In the genomic region with DNA sequence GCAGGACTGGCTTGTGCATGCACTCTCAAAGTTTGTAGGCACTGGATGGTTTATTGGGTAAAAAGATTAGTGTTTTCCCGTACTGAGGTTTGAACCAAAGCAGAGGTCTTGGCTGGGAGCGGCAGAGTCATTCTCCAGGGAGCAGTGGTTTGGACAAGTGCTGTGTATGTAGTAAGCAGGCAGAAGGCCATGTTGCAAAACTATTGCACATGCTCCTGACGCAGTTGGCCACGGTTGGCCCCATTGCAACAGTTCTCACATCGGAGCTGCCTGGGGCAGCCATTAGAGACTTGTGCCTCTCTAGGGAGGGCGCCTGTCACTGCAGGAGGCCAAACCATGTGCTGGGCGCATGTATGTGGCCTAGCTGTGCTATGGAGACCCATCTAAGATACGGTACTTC, we compare ENCODE assay signal across 8 mouse cellular contexts.
DNase-seq lines count a peak whose midpoint lies in the region; ATAC-seq and TF ChIP-seq lines count a peak whose summit lies in the region.

No protein-coding gene starts in this region.

- DNase-seq in forebrain, embryonic 11.5 days (ENCODE audit: low spot score) = no peak
- peak; percentile 97 for DNase-seq in NIH3T3 (ENCODE audit: low read depth)
- DNase-seq in gonadal fat pad, adult 2 months (ENCODE audit: low read depth) = peak; percentile 90
- DNase-seq in yolk sac, embryonic 10.5 days (ENCODE audit: low spot score) = no peak
- no peak for DNase-seq in spleen, adult 12 weeks (ENCODE audit: low spot score)

- H3K4me1 ChIP-seq in forebrain, embryonic 11.5 days (replicated peaks; ENCODE audit: control insufficient read depth, insufficient read depth, low read length) = peaks cover 38% of the 10 kb centered on the region
- H3K4me1 ChIP-seq in forebrain, embryonic 16.5 days (replicated peaks; ENCODE audit: control insufficient read depth, insufficient read depth, low read length) = peaks cover 49% of the 10 kb centered on the region
- peaks cover 16% of the 10 kb centered on the region for H3K4me1 ChIP-seq in liver, embryonic 15.5 days (replicated peaks)
- peaks cover 11% of the 10 kb centered on the region for H3K4me1 ChIP-seq in intestine, postnatal 0 days (replicated peaks; ENCODE audit: control insufficient read depth, insufficient read depth, low read length)

- H3K27ac ChIP-seq in forebrain, embryonic 11.5 days (ENCODE audit: low read depth, low read length) = peak overlapping the region; percentile 80
- no peak overlapping the region; the same call in 1 of the 2 replicates for H3K27ac ChIP-seq in forebrain, embryonic 16.5 days (ENCODE audit: low read length)
- no peak overlapping the region for H3K27ac ChIP-seq in liver, embryonic 15.5 days (replicated peaks)
- no peak overlapping the region for H3K27ac ChIP-seq in intestine, postnatal 0 days (ENCODE audit: low read depth, low read length)

- no peaks in the 10 kb centered on the region for H3K9me3 ChIP-seq in forebrain, embryonic 11.5 days (ENCODE audit: control insufficient read depth, low read length)
- no peaks in the 10 kb centered on the region for H3K9me3 ChIP-seq in forebrain, embryonic 16.5 days (ENCODE audit: control insufficient read depth, low read length)
- H3K9me3 ChIP-seq in liver, embryonic 15.5 days (replicated peaks) = no peaks in the 10 kb centered on the region
- H3K9me3 ChIP-seq in intestine, postnatal 0 days (ENCODE audit: control insufficient read depth) = no peaks in the 10 kb centered on the region

- 85% methylated on average over 8 of the region's 8 CpGs for WGBS in forebrain, embryonic 11.5 days
- WGBS in forebrain, embryonic 16.5 days = 77% methylated on average over 8 of the region's 8 CpGs
- 71% methylated on average over 8 of the region's 8 CpGs for WGBS in liver, embryonic 15.5 days (ENCODE audit: insufficient replicate concordance)
- 85% methylated on average over 8 of the region's 8 CpGs for WGBS in intestine, postnatal 0 days

- no peak overlapping the region for H3K9ac ChIP-seq in forebrain, embryonic 11.5 days (ENCODE audit: low read length)
- no peak overlapping the region for H3K9ac ChIP-seq in forebrain, embryonic 16.5 days (replicated peaks; ENCODE audit: low read depth, low read length)
- H3K9ac ChIP-seq in liver, embryonic 15.5 days = no peak overlapping the region
- no peak overlapping the region for H3K9ac ChIP-seq in intestine, postnatal 0 days (ENCODE audit: low read depth, low read length)

- no peak overlapping the region for H3K4me2 ChIP-seq in forebrain, embryonic 11.5 days (ENCODE audit: low read depth, low read length, severe bottlenecking)
- no peak overlapping the region for H3K4me2 ChIP-seq in forebrain, embryonic 16.5 days (ENCODE audit: low read length)
- H3K4me2 ChIP-seq in liver, embryonic 15.5 days = no peak overlapping the region
- H3K4me2 ChIP-seq in intestine, postnatal 0 days (replicated peaks; ENCODE audit: low read depth) = no peak overlapping the region

- peaks cover 8% of the 10 kb centered on the region; the same call in 1 of the 2 replicates for H3K27me3 ChIP-seq in forebrain, embryonic 11.5 days (ENCODE audit: control insufficient read depth, insufficient read depth, low read length)
- H3K27me3 ChIP-seq in forebrain, embryonic 16.5 days (replicated peaks; ENCODE audit: control insufficient read depth, insufficient read depth, low read length) = no peaks in the 10 kb centered on the region
- peaks cover 16% of the 10 kb centered on the region for H3K27me3 ChIP-seq in liver, embryonic 15.5 days
- H3K27me3 ChIP-seq in intestine, postnatal 0 days (replicated peaks; ENCODE audit: control insufficient read depth, insufficient read depth, low read length) = no peaks in the 10 kb centered on the region

- no peak for TF ChIP-seq CTCF in intestine, postnatal 0 days (IDR thresholded peaks at IDR 0.05; ENCODE audit: low read depth)

- no peak overlapping the region for H3K4me3 ChIP-seq in forebrain, embryonic 11.5 days (ENCODE audit: low read depth, low read length)
- no peak overlapping the region for H3K4me3 ChIP-seq in forebrain, embryonic 16.5 days (replicated peaks; ENCODE audit: low read length)
- no peak overlapping the region for H3K4me3 ChIP-seq in liver, embryonic 15.5 days (replicated peaks)
- H3K4me3 ChIP-seq in intestine, postnatal 0 days (ENCODE audit: low read depth, low read length) = no peak overlapping the region

- ATAC-seq in forebrain, embryonic 11.5 days (replicated peaks; ENCODE audit: low FRiP score) = no peak
- no peak for ATAC-seq in forebrain, embryonic 16.5 days
- ATAC-seq in liver, embryonic 15.5 days (ENCODE audit: insufficient read depth) = peak; percentile 40; the same call in 1 of the 2 replicates
- no peak for ATAC-seq in intestine, postnatal 0 days

- no peaks in the 10 kb centered on the region for H3K36me3 ChIP-seq in forebrain, embryonic 11.5 days (ENCODE audit: control insufficient read depth, insufficient read depth, low read length)
- no peaks in the 10 kb centered on the region for H3K36me3 ChIP-seq in forebrain, embryonic 16.5 days (ENCODE audit: control insufficient read depth, insufficient read depth)
- H3K36me3 ChIP-seq in liver, embryonic 15.5 days (replicated peaks) = no peaks in the 10 kb centered on the region
- no peaks in the 10 kb centered on the region for H3K36me3 ChIP-seq in intestine, postnatal 0 days (ENCODE audit: control insufficient read depth, insufficient read depth)

Comparison
In these comparisons a context has a peak if more than half of its experiments do, and no peak if none do; other contexts are left out.
1. DNase-seq: peak in NIH3T3 (single experiment) and gonadal fat pad, adult 2 months (single experiment); none in forebrain, embryonic 11.5 days (single experiment), yolk sac, embryonic 10.5 days (single experiment) and spleen, adult 12 weeks (single experiment).